Mouse (Mus musculus) right cerebral cortex, adult 18-20 months (tissue): ENCODE data around the gene Ppp1r15b.

Experiments
- DNase-seq: peaks from one replicate; pipeline ENCODE4 v3.0.0; 2022; ENCODE audit warnings: mixed read lengths

Ppp1r15b gene

GRCm38 (mm10) chr1:133162981-133163380 lies 32.0 kb downstream of the Ppp1r15b start:
- DNase-seq, result no peak

- DNase-seq, result no peak
These were observed 33.0 kb downstream of the Ppp1r15b start, which contains the start of gene Plekha6 for GRCm38 (mm10) chr1:133163820-133164431. Gene Plekha6 (plus strand): TSS chr1:133164210.

GRCm38 (mm10) chr1:133164591-133165011 lies 33.7 kb downstream of the Ppp1r15b start:
- DNase-seq, result no peak

GRCm38 (mm10) chr1:133165111-133165510 lies 34.2 kb downstream of the Ppp1r15b start:
- no peak for DNase-seq

GRCm38 (mm10) chr1:133168318-133169060 lies 37.5 kb downstream of the Ppp1r15b start:
- DNase-seq, result no peak

GRCm38 (mm10) chr1:133170196-133170595 lies 39.3 kb downstream of the Ppp1r15b start:
- no peak for DNase-seq

- no peak for DNase-seq
These were observed 40.4 kb downstream of the Ppp1r15b start for GRCm38 (mm10) chr1:133171357-133171756.

GRCm38 (mm10) chr1:133175150-133175549 lies 44.2 kb downstream of the Ppp1r15b start:
- no peak for DNase-seq

GRCm38 (mm10) chr1:133177480-133178172 lies 46.7 kb downstream of the Ppp1r15b start:
- DNase-seq, result peak; percentile 58

- DNase-seq, result peak; percentile 81
These were observed 47.9 kb downstream of the Ppp1r15b start for GRCm38 (mm10) chr1:133178732-133179440.

GRCm38 (mm10) chr1:133181072-133182015 lies 50.4 kb downstream of the Ppp1r15b start:
- peak; percentile 87 for DNase-seq

GRCm38 (mm10) chr1:133182016-133182705 lies 51.2 kb downstream of the Ppp1r15b start:
- DNase-seq, result peak; percentile 81

GRCm38 (mm10) chr1:133182706-133183095 lies 51.8 kb downstream of the Ppp1r15b start:
- no peak for DNase-seq

- no peak for DNase-seq
These were observed 52.4 kb downstream of the Ppp1r15b start for GRCm38 (mm10) chr1:133183141-133183925.

- DNase-seq, result no peak
These were observed 57.2 kb downstream of the Ppp1r15b start for GRCm38 (mm10) chr1:133187948-133188680.

GRCm38 (mm10) chr1:133188719-133189118 lies 57.8 kb downstream of the Ppp1r15b start:
- no peak for DNase-seq
